Mouse (Mus musculus) thymus, adult 2 months (tissue): ENCODE results near the gene Prmt9. TPM values are rescaled to one million over a fixed set of nuclear protein-coding genes. Genes with fewer than 3 reads are reported as not detected.

Source experiments
- DNase-seq: peaks from one replicate; pipeline ENCODE4 v3.0.0; 2021
- H3K27ac ChIP-seq: fragments of 200-500 bp; 2 replicates; pipeline ENCODE4 v1.5.1; 2012; ENCODE audit warnings: low read length, control low read depth; ENCODE audit not compliant: control insufficient read depth, insufficient read depth
- H3K27me3 ChIP-seq: fragments of 200-500 bp; 2 replicates; pipeline ENCODE4 v1.6.1; 2012; ENCODE audit warnings: mild to moderate bottlenecking, low read length, moderate library complexity, mixed read lengths; ENCODE audit not compliant: control insufficient read depth, insufficient read depth
- H3K36me3 ChIP-seq: fragments of 200-500 bp; 2 replicates; pipeline ENCODE4 v1.6.1; 2012; ENCODE audit warnings: mild to moderate bottlenecking, low read length, moderate library complexity; ENCODE audit not compliant: control insufficient read depth, insufficient read depth
- H3K4me1 ChIP-seq: fragments of 200-500 bp; replicated peaks from 2 replicates; pipeline ENCODE4 v1.6.1; 2012; ENCODE audit warnings: low read length; ENCODE audit not compliant: control insufficient read depth, insufficient read depth
- H3K4me3 ChIP-seq: fragments of 200-500 bp; 2 replicates; pipeline ENCODE4 v1.5.1; 2012; ENCODE audit warnings: mild to moderate bottlenecking, low read length, control low read depth, moderate library complexity; ENCODE audit not compliant: control insufficient read depth, insufficient read depth
- CTCF ChIP-seq: fragments of 200-500 bp; IDR thresholded peaks from 2 replicates; pipeline ENCODE4 v1.5.1; 2012; ENCODE audit warnings: mild to moderate bottlenecking, control low read depth, low read length, moderate library complexity, borderline replicate concordance; ENCODE audit not compliant: control insufficient read depth, poor library complexity, insufficient read depth; ENCODE audit errors: extremely low read depth
- POLR2A ChIP-seq: fragments of 200-500 bp; IDR thresholded peaks from 2 replicates; pipeline ENCODE4 v1.6.1; 2012; ENCODE audit warnings: mild to moderate bottlenecking, low read length, control low read depth, moderate library complexity; ENCODE audit not compliant: control insufficient read depth, poor library complexity, insufficient read depth; ENCODE audit errors: extremely low read depth
- WGBS: fragments of 180-500 bp; shearing (Covaris S2); methylation state at CpG from one replicate; pipeline ENCODE4 v1.1.7; 2018; 5-methylcytosine and 5-hydroxymethylcytosine counted together
- polyA plus RNA-seq: library from polyadenylated mRNA; depleted of rRNA; stranded (reverse); fragments of >200 nt; gene quantifications from 2 replicates; pipeline ENCODE4 v1.2.3, GENCODE M21; 2012; rRNA removed

Prmt9 gene
- 15.3 and 15.5 TPM in 2 replicates for polyA plus RNA-seq

- peak; percentile 94 for DNase-seq
- 6% methylated on average over 42 of the region's 42 CpGs for WGBS
- H3K36me3 ChIP-seq: peaks cover 14% of the 10 kb centered on the region
- H3K4me3 ChIP-seq: peak within 1 kb of the TSS; percentile 82
- H3K27me3 ChIP-seq: no peaks in the 10 kb centered on the region
- 0 out of 2 replicates have a peak, but pooled peaks cover 2% of the 10 kb centered on the region for H3K4me1 ChIP-seq
- H3K27ac ChIP-seq: no peak within 1 kb of the TSS; the same call in 1 of the 2 replicates
- TF ChIP-seq CTCF (0 out of 2 replicates have a peak, but pooled peaks have one; percentile 13), POLR2A (peak; percentile 88)
Measured at GRCm38 (mm10) chr8:77549121-77549706, at the start of gene Prmt9. Gene Prmt9 (plus strand): TSS chr8:77549397.

GRCm38 (mm10) chr8:77500264-77500663 is 48.9 kb upstream of the Prmt9 start:
- no peaks in the 10 kb centered on the region for H3K27me3 ChIP-seq
- no peak overlapping the region for H3K27ac ChIP-seq
- TF ChIP-seq CTCF (no peak), POLR2A (no peak)
- peaks cover 2% of the 10 kb centered on the region; the same call in 1 of the 2 replicates for H3K4me1 ChIP-seq
- no peak for DNase-seq
- H3K4me3 ChIP-seq: no peak overlapping the region
- H3K36me3 ChIP-seq: no peaks in the 10 kb centered on the region
- WGBS: over 99% methylated on average over 3 of the region's 3 CpGs

GRCm38 (mm10) chr8:77501131-77501530 is 48.1 kb upstream of the Prmt9 start:
- no peak for TF ChIP-seq POLR2A
- TF ChIP-seq CTCF: no peak
- no peaks in the 10 kb centered on the region for H3K36me3 ChIP-seq

GRCm38 (mm10) chr8:77502547-77502946 is 46.6 kb upstream of the Prmt9 start:
- WGBS: 93% methylated on average over 6 of the region's 6 CpGs
- no peaks in the 10 kb centered on the region for H3K27me3 ChIP-seq
- no peaks in the 10 kb centered on the region for H3K36me3 ChIP-seq
- TF ChIP-seq POLR2A (no peak), CTCF (no peak)
- no peak overlapping the region for H3K27ac ChIP-seq
- H3K4me3 ChIP-seq: no peak overlapping the region
- no peaks in the 10 kb centered on the region; the same call in 1 of the 2 replicates for H3K4me1 ChIP-seq
- no peak for DNase-seq

More at GRCm38 (mm10) chr8:77501131-77501530, 48.1 kb upstream of the Prmt9 start:
- DNase-seq: no peak
- Histone ChIP-seq H3K4me1 (peaks cover 2% of the 10 kb centered on the region; the same call in 1 of the 2 replicates), H3K27ac (no peak overlapping the region), H3K4me3 (no peak overlapping the region), H3K27me3 (no peaks in the 10 kb centered on the region)
- WGBS: 96% methylated on average over 8 of the region's 8 CpGs

- Histone ChIP-seq H3K27me3 (no peaks in the 10 kb centered on the region), H3K4me3 (no peak overlapping the region), H3K36me3 (no peaks in the 10 kb centered on the region), H3K4me1 (peaks cover 5% of the 10 kb centered on the region), H3K27ac (no peak overlapping the region)
- WGBS: 78% methylated on average over 7 of the region's 7 CpGs
- TF ChIP-seq CTCF (no peak), POLR2A (no peak)
- DNase-seq: no peak
Measured at GRCm38 (mm10) chr8:77506539-77506938, 42.7 kb upstream of the Prmt9 start.

GRCm38 (mm10) chr8:77507510-77508035 is 41.6 kb upstream of the Prmt9 start:
- peaks cover 5% of the 10 kb centered on the region for H3K4me1 ChIP-seq
- no peaks in the 10 kb centered on the region for H3K36me3 ChIP-seq
- H3K4me3 ChIP-seq: no peak overlapping the region
- no peak for DNase-seq
- WGBS: 95% methylated on average over 10 of the region's 10 CpGs
- no peaks in the 10 kb centered on the region for H3K27me3 ChIP-seq
- no peak overlapping the region for H3K27ac ChIP-seq
- TF ChIP-seq CTCF (no peak), POLR2A (no peak)
